Mouse (Mus musculus): ENCODE data around the gene Ahsg. TPM values are rescaled to one million over a fixed set of nuclear protein-coding genes. Genes with fewer than 3 reads are reported as not detected.

Gene Ahsg
- polyA plus RNA-seq, 1 experiment: not detected

DNA sequence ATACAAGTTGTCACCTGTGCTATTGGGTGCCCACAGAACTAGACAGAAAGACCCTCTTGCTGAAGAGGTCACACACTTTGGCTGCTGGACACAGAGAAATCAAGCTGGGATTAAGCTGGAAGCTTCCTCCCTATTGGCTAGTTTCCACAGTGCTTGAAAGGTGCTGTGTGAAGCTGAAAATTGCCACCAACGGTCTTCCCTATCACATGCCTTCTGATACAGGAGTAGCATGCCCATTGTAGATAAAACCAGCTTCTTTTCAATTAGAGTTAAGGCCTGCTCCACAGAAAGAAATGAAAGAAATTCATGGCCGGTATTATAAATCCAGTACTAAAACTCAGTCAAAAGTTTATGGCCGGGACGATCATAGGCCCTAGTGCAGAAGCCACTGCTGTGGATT, 38.4 kb upstream of the Ahsg start:
- Histone ChIP-seq H3K4me1 (ENCODE audit: control insufficient read depth, insufficient read depth, low read length) (peaks cover 3% of the 10 kb centered on the region; the same call in 1 of the 2 replicates), H3K27me3 (replicated peaks; ENCODE audit: control insufficient read depth, insufficient read depth, low read length) (no peaks in the 10 kb centered on the region), H3K4me3 (ENCODE audit: insufficient read depth, low read depth, low read length) (no peak overlapping the region), H3K27ac (ENCODE audit: insufficient read depth, low read depth, low read length) (no peak overlapping the region), H3K36me3 (ENCODE audit: control insufficient read depth, insufficient read depth, low read length) (no peaks in the 10 kb centered on the region)
- WGBS: 92% methylated on average over 4 of the region's 4 CpGs
- no peak for DNase-seq
- TF ChIP-seq POLR2A (IDR thresholded peaks at IDR 0.05; ENCODE audit: low read depth, low read length) (no peak), CTCF (conservative IDR thresholded peaks at IDR 0.05; ENCODE audit: insufficient read depth, insufficient read length, low read depth, low read length) (no peak)

DNA sequence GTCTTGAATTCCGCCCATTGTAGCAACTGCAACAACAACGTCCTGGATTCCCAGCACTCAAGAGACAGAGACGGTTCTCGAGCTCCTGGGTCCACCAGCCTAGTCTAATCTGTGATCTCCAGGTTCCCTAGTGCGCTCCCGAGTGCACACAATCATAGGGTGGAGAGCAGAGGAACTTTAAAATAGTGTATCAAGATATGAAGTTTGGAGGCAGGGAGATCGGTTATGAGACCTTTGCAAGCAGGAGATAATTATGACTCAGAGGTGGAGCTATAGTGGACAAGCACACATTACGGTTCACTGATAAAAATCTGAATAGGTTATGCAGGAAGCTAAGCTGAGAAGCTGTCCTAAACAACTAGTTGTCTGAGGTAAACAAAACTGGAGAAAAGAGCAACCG, 34.3 kb upstream of the Ahsg start:
- peaks cover 9% of the 10 kb centered on the region for H3K4me1 ChIP-seq (ENCODE audit: control insufficient read depth, insufficient read depth, low read length)
- H3K4me3 ChIP-seq (ENCODE audit: insufficient read depth, low read depth, low read length): peak overlapping the region; percentile 70
- no peak for TF ChIP-seq POLR2A (IDR thresholded peaks at IDR 0.05; ENCODE audit: low read depth, low read length)
- no peak for TF ChIP-seq CTCF (conservative IDR thresholded peaks at IDR 0.05; ENCODE audit: insufficient read depth, insufficient read length, low read depth, low read length)
- no peaks in the 10 kb centered on the region for H3K27me3 ChIP-seq (replicated peaks; ENCODE audit: control insufficient read depth, insufficient read depth, low read length)
- no peak for DNase-seq
- WGBS: 3% methylated on average over 9 of the region's 9 CpGs
- H3K27ac ChIP-seq (ENCODE audit: insufficient read depth, low read depth, low read length): peak overlapping the region; percentile 86
- no peaks in the 10 kb centered on the region for H3K36me3 ChIP-seq (ENCODE audit: control insufficient read depth, insufficient read depth, low read length)

DNA sequence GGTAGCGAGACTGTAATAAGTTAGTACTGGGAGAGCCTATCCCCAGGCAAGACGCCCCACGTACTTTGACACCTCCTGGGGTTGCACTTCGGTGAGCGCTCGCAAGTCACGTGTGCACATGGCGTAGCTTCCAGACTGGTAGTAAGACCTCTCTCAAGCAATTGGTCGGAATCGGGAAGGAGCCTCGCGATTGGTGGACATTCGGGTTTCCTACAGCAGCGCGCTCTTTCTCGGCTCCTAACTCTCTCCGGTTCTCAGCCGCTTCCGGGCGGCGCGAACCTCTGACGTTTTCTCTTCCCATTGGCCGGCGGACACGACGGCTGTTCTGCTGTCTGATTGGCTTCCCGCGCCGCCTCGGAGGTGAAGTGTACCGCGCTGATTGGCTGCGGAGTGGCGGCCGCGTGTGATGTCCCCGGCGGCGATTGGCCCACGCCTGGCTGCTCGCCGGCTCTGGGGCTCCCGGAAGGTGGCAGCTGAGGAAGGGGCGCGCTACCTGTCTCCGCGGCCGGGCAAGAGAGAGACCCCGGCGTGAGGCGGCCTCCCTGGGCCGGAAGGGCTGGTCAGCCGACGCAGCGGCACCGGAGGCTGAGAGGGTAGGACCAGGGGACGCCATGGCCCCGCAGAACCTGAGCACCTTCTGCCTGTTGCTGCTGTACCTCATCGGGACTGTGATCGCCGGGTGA, 33.5 kb upstream of the Ahsg start, which contains the start of the genes Tbccd1 and Dnajb11:
Tbccd1 (minus strand) TSS at position 239 of the 683 bp plus-strand sequence.
Dnajb11 (plus strand) TSS at position 415 of the 683 bp plus-strand sequence.
- Histone ChIP-seq H3K36me3 (ENCODE audit: control insufficient read depth, insufficient read depth, low read length) (peaks cover 2% of the 10 kb centered on the region; the same call in 1 of the 2 replicates), H3K4me3 (ENCODE audit: insufficient read depth, low read depth, low read length) (peak within 1 kb of the TSS; percentile 94), H3K27me3 (replicated peaks; ENCODE audit: control insufficient read depth, insufficient read depth, low read length) (no peaks in the 10 kb centered on the region), H3K27ac (ENCODE audit: insufficient read depth, low read depth, low read length) (peak within 1 kb of the TSS; percentile 86), H3K4me1 (ENCODE audit: control insufficient read depth, insufficient read depth, low read length) (peaks cover 9% of the 10 kb centered on the region)
- TF ChIP-seq POLR2A (IDR thresholded peaks at IDR 0.05; ENCODE audit: low read depth, low read length) (peak; percentile 56), CTCF (conservative IDR thresholded peaks at IDR 0.05; ENCODE audit: insufficient read depth, insufficient read length, low read depth, low read length) (no peak)
- DNase-seq: peak; percentile 100
- WGBS: under 1% methylated on average over 62 of the region's 62 CpGs

DNA sequence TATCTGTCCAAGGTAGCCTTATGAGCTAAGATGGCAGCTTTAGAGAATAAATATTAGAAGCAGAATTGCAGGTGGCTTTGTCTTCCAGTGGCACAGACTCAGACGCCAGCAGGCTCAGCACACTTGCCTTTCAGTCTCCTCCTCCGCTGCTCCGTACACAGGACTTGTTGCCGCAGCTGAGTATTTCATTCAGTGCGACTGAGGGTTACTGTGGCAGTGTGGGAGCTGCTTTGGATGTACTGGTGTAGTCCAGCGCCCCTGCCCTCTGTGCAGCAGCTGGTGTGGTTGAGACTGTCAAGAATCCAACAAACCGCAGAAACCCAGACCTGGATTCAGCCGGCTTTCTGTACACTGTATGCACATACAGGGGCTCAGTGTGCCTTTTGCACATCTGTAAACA, 18.7 kb upstream of the Ahsg start:
- Histone ChIP-seq H3K36me3 (ENCODE audit: control insufficient read depth, insufficient read depth, low read length) (peaks cover 5% of the 10 kb centered on the region), H3K4me1 (ENCODE audit: control insufficient read depth, insufficient read depth, low read length) (0 out of 2 replicates have a peak, but pooled peaks cover 2% of the 10 kb centered on the region), H3K27ac (ENCODE audit: insufficient read depth, low read depth, low read length) (no peak overlapping the region), H3K4me3 (ENCODE audit: insufficient read depth, low read depth, low read length) (no peak overlapping the region), H3K27me3 (replicated peaks; ENCODE audit: control insufficient read depth, insufficient read depth, low read length) (no peaks in the 10 kb centered on the region)
- TF ChIP-seq POLR2A (IDR thresholded peaks at IDR 0.05; ENCODE audit: low read depth, low read length): no peak
- 91% methylated on average over 8 of the region's 8 CpGs for WGBS
- no peak for DNase-seq

DNA sequence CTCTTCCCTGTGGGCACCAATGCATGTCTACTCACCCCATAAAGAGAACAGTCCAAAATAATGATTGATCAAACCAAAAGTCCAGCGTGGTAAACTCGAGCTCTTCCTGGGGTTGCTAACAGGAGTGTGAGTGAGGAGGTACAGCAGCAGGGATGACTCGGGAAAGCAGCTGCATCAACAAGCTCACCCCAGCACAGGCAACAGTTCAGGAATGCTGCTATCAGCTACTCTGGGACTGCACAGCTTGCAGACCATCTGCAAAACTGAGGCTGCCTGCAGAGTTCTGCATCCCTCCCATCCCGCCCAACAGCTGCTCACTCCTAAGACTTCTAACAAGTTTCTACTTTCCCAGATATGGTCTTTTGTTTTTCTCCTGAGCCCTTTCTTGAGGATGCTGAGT, 17.7 kb upstream of the Ahsg start:
- H3K4me1 ChIP-seq (ENCODE audit: control insufficient read depth, insufficient read depth, low read length): 0 out of 2 replicates have a peak, but pooled peaks cover 2% of the 10 kb centered on the region
- no peak overlapping the region for H3K27ac ChIP-seq (ENCODE audit: insufficient read depth, low read depth, low read length)
- no peaks in the 10 kb centered on the region for H3K27me3 ChIP-seq (replicated peaks; ENCODE audit: control insufficient read depth, insufficient read depth, low read length)
- no peak for TF ChIP-seq POLR2A (IDR thresholded peaks at IDR 0.05; ENCODE audit: low read depth, low read length)
- no peak for TF ChIP-seq CTCF (conservative IDR thresholded peaks at IDR 0.05; ENCODE audit: insufficient read depth, insufficient read length, low read depth, low read length)
- WGBS: 81% methylated on average over 4 of the region's 4 CpGs
- DNase-seq: no peak
- no peak overlapping the region for H3K4me3 ChIP-seq (ENCODE audit: insufficient read depth, low read depth, low read length)
- H3K36me3 ChIP-seq (ENCODE audit: control insufficient read depth, insufficient read depth, low read length): peaks cover 5% of the 10 kb centered on the region; the same call in 1 of the 2 replicates

DNA sequence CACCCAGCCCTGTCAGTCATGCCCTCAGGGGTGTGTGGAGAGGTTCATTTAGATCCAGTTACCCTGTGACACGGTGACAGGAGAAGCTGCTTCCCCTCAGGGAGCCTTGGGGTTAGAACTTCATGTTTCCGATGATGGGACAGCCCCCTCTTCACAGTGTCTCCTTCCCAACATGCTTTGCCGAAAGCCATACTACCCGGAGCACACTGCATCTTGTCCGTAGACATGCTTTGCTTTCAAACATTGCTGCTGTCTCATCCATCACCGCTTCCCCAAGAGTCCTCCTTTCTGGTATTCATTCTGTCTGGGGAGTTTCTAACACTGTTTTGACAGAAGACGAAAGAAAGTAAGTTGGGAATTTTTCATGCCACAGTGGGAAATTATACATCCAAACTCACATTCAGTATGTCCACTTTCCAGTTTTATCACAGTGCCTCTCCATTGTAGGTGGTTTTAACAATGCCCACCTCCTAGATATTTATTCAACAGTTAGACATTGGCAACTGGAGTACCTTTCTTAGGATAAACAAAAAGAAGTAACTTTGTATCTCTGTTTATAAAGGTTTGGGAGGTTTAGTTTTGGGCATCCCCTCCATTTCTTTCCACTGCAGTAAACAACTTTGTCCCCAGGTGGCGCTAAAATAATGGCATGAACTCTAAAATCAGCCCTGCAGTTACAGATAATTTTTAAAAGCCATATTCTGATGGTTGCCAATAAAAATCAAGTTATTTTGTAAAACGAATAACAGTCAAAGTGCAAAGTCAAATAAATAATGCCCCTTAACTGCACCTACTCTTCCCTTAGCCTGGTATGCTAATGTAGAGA, 14.6 kb upstream of the Ahsg start:
- DNase-seq: peak; percentile 27
- 47% methylated on average over 9 of the region's 9 CpGs for WGBS
- Histone ChIP-seq H3K27ac (ENCODE audit: insufficient read depth, low read depth, low read length) (no peak overlapping the region), H3K4me3 (ENCODE audit: insufficient read depth, low read depth, low read length) (no peak overlapping the region), H3K36me3 (ENCODE audit: control insufficient read depth, insufficient read depth, low read length) (peaks cover 1% of the 10 kb centered on the region; the same call in 1 of the 2 replicates), H3K27me3 (replicated peaks; ENCODE audit: control insufficient read depth, insufficient read depth, low read length) (no peaks in the 10 kb centered on the region), H3K4me1 (ENCODE audit: control insufficient read depth, insufficient read depth, low read length) (0 out of 2 replicates have a peak, but pooled peaks cover 6% of the 10 kb centered on the region)
- TF ChIP-seq CTCF (conservative IDR thresholded peaks at IDR 0.05; ENCODE audit: insufficient read depth, insufficient read length, low read depth, low read length) (0 out of 2 replicates have a peak, but pooled peaks have one; percentile 20), POLR2A (IDR thresholded peaks at IDR 0.05; ENCODE audit: low read depth, low read length) (no peak)

All from kidney, adult 2 months (tissue).